Comparison of ENCODE assay signal across 11 mouse cellular contexts in the genomic region with DNA sequence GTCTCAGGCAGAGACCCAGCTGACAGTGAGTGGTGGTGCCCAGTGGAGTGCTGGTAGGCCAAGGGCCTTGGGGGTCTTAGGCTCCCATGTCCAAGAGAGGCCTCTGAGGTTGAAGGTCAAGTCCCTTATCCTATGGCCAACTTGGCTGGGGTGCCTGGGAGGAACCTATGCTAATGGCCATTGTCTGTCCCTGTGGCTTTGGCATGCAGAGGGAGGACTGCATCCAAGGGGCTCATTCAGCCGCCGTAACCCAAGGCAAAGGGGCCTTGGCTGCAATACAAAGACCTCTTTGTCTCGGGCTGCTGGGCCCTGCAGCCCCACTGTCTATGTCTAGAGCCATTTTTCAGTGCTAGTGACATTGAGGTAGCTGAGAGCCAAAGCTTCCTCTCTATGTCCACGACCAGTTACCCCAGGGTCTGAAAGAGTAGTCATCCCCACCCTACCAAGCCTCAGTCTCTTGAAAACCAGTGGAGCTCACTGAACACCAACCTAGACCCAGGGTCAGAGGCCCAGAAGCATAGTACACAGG. TPM values are rescaled to one million over a fixed set of nuclear protein-coding genes. Genes with fewer than 3 reads are reported as not detected.
A peak's percentile ranks its signal among the peaks of the same experiment; 100 is the strongest.
DNase-seq lines count a peak whose midpoint lies in the region; ATAC-seq lines count a peak whose summit lies in the region.
"Had no signal": no experiment of that assay in that cellular context is flagged by ENCODE, and none has a peak within 500 bp of the region (broad histone marks: within the 10 kb centered on the region; RNA-seq: fewer than 3 reads in every experiment).

No protein-coding gene starts in this region.

- intact Hi-C loops in left cerebral cortex, postnatal 25 days (cut with DNase I): no loop called here
- intact Hi-C loops in heart, postnatal 25 days (cut with DNase I): no loop called here

- peaks cover 46% of the 10 kb centered on the region for H3K4me1 ChIP-seq in forebrain, embryonic 12.5 days
- H3K4me1 ChIP-seq in neural tube, embryonic 15.5 days: peaks cover 34% of the 10 kb centered on the region

- no peak overlapping the region for H3K4me3 ChIP-seq in forebrain, embryonic 12.5 days (replicated peaks)
- H3K4me3 ChIP-seq in neural tube, embryonic 15.5 days (replicated peaks): no peak overlapping the region
- H3K4me3 ChIP-seq: lung, embryonic 15.5 days had no signal

- H3K27me3 ChIP-seq in forebrain, embryonic 12.5 days: peaks cover 5% of the 10 kb centered on the region; the same call in 1 of the 2 replicates
- no peaks in the 10 kb centered on the region for H3K27me3 ChIP-seq in neural tube, embryonic 15.5 days (replicated peaks)
- H3K27me3 ChIP-seq: lung, embryonic 15.5 days had no signal

- no peaks in the 10 kb centered on the region for H3K9me3 ChIP-seq in forebrain, embryonic 12.5 days
- no peaks in the 10 kb centered on the region for H3K9me3 ChIP-seq in neural tube, embryonic 15.5 days (replicated peaks)
- H3K9me3 ChIP-seq: lung, embryonic 15.5 days had no signal

- WGBS in forebrain, embryonic 12.5 days: 13% methylated on average over 4 of the region's 4 CpGs
- 19% methylated on average over 4 of the region's 4 CpGs for WGBS in neural tube, embryonic 15.5 days

- H3K9ac ChIP-seq in forebrain, embryonic 12.5 days: no peak overlapping the region
- no peak overlapping the region for H3K9ac ChIP-seq in neural tube, embryonic 15.5 days (replicated peaks)
- H3K9ac ChIP-seq: lung, embryonic 15.5 days had no signal

- DNase-seq in frontal cortex, postnatal 36 days (ENCODE audit: low spot score in 2 of 2): no peak
- DNase-seq in left cerebral cortex, postnatal 25 days (ENCODE audit: low spot score in 2 of 2): peak; percentile 16 to 43
- DNase-seq in urinary bladder, postnatal 4 days (ENCODE audit: low spot score in 2 of 2): no peak
- no peak for DNase-seq in adrenal gland, postnatal 4 days (ENCODE audit: low spot score in 2 of 2)
- DNase-seq in heart, postnatal 25 days (ENCODE audit: low spot score): no peak

- H3K4me2 ChIP-seq in forebrain, embryonic 12.5 days: no peak overlapping the region
- H3K4me2 ChIP-seq in neural tube, embryonic 15.5 days: no peak overlapping the region
- H3K4me2 ChIP-seq: lung, embryonic 15.5 days had no signal

- peak; percentile 62; the same call in 1 of the 2 replicates for ATAC-seq in frontal cortex, adult (ENCODE audit: low TSS enrichment)
- ATAC-seq in forebrain, embryonic 12.5 days (ENCODE audit: low FRiP score): peak; percentile 25; the same call in 1 of the 2 replicates
- ATAC-seq in neural tube, embryonic 15.5 days (ENCODE audit: low FRiP score): peak; percentile 62; the same call in 1 of the 2 replicates

- H3K27ac ChIP-seq in forebrain, embryonic 12.5 days: peak overlapping the region; percentile 78
- peak overlapping the region; percentile 74 for H3K27ac ChIP-seq in neural tube, embryonic 15.5 days (replicated peaks)
- H3K27ac ChIP-seq: lung, embryonic 15.5 days had no signal

- H3K36me3 ChIP-seq in forebrain, embryonic 12.5 days (replicated peaks): no peaks in the 10 kb centered on the region
- no peaks in the 10 kb centered on the region for H3K36me3 ChIP-seq in neural tube, embryonic 15.5 days
- H3K36me3 ChIP-seq: lung, embryonic 15.5 days had no signal

RNA-seq across cellular contexts. Expression of a gene that starts 19.1 kb away (rescaled TPM):
- 49.5 and 61.8 TPM in 2 replicates for polyA plus RNA-seq in forebrain, embryonic 12.5 days (2016; fragmentation: Nextera tagmentation; extraction: Ambion mirVana)
- total RNA-seq in left cerebral cortex, postnatal 25 days (2021): 10 to 100 TPM; 17.4 to 28.9 TPM
- 11.7 and 22.6 TPM in 2 replicates for polyA plus RNA-seq in neural tube, embryonic 15.5 days (2015; fragmentation: Nextera tagmentation; extraction: Ambion mirVana)
- total RNA-seq in adrenal gland, postnatal 4 days (2021): 10 to 100 TPM; 35.1 to 48.7 TPM
- 10 to 100 TPM; 27.5 to 32.3 TPM for total RNA-seq in heart, postnatal 25 days (2021)

RNA-seq across cellular contexts. Expression of a gene that starts 44.2 kb away (rescaled TPM):
- polyA plus RNA-seq in forebrain, embryonic 12.5 days (2016; fragmentation: Nextera tagmentation; extraction: Ambion mirVana): 47.9 and 54.9 TPM in 2 replicates
- total RNA-seq in left cerebral cortex, postnatal 25 days (2021): 10 to 100 TPM; 68.0 to 81.4 TPM
- polyA plus RNA-seq in neural tube, embryonic 15.5 days (2015; fragmentation: Nextera tagmentation; extraction: Ambion mirVana): 76.5 and 94.1 TPM in 2 replicates
- total RNA-seq in adrenal gland, postnatal 4 days (2021): 100 to 1,000 TPM; 265 to 295 TPM
- total RNA-seq in heart, postnatal 25 days (2021): 100 to 1,000 TPM; 149 to 179 TPM

RNA-seq across cellular contexts. Expression of a gene that starts 50.9 kb away (rescaled TPM):
- not detected in 2 replicates for polyA plus RNA-seq in forebrain, embryonic 12.5 days (2016; fragmentation: Nextera tagmentation; extraction: Ambion mirVana)
- total RNA-seq in left cerebral cortex, postnatal 25 days (2021): not detected
- polyA plus RNA-seq in neural tube, embryonic 15.5 days (2015; fragmentation: Nextera tagmentation; extraction: Ambion mirVana): not detected in 2 replicates
- not detected for total RNA-seq in adrenal gland, postnatal 4 days (2021)
- total RNA-seq in heart, postnatal 25 days (2021): not detected
- total RNA-seq: left cerebral cortex, adult 18-20 months had no signal
- polyA plus RNA-seq: heart, embryonic 14.5 days; lung, embryonic 15.5 days had no signal

Comparison
In these comparisons a context has a peak if more than half of its experiments do, and no peak if none do; other contexts are left out.
1. DNase-seq: peak in left cerebral cortex, postnatal 25 days (2 of 2); none in frontal cortex, postnatal 36 days (0 of 2), urinary bladder, postnatal 4 days (0 of 2), adrenal gland, postnatal 4 days (0 of 2) and heart, postnatal 25 days (single experiment).
2. Peak in every context shown above with its lines, with median percentiles within 50 percentile points of each other: ATAC-seq.